Mouse (Mus musculus): ENCODE results near the gene Syne2. TPM values are rescaled to one million over a fixed set of nuclear protein-coding genes. Genes with fewer than 3 reads are reported as not detected.

Syne2 gene
- total and polyA plus RNA-seq, 3 experiments, result 3.9 to 7.5 (median 4.9) TPM

DNA sequence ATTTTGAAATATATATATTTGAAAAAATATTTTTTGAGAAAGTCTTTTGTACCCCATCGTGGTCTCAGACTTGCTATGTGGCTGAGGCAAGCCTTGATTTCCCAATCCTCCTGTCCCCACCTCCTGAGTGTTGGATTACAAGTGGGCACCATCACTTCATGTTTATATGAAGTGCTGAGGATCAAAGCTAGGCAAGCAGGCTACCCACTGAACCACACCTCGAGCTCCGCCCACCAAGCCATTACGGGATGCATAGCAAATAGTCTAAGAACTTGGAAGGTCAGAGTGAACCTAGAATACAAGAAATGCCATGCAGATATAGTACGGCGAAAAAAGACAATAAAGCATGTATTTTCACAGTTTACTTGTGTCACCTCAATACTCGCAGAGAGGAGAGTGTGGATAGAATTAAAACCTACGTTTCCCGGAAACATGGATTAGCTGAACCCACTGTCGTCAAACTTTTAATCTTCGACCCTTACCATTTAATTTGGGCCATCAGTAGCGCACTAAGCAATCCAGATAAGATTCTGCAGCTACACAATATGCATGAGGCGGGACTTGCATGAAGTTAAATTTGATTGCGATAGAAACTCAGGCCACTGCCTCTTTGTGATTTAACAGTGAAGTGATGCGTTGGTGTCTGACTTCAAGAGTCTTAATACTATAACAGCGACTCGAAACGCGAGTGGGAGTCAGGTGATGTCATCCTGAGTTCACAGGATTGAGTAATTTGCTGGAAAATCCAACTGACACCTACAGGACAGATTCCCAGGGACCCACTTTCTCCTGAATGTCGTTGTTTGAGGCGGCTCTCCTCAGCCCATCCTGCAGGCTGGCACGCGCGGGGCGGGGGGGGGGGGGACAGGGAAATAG lies 715 bp upstream of the Syne2 start:
- Histone ChIP-seq H3K4me3 (replicated peaks in 1 of 3; ENCODE audit: low read depth in 2 of 3, low read length in 2 of 3, poor library complexity in 1 of 3) (no peak overlapping the region), H3K27ac (ENCODE audit: insufficient read depth, low read depth) (no peak overlapping the region), H3K36me3 (replicated peaks in 1 of 2; ENCODE audit: control insufficient read depth in 1 of 2, insufficient read depth in 1 of 2, low read length in 1 of 2) (no peaks in the 10 kb centered on the region), H3K27me3 (replicated peaks) (peaks cover 19% of the 10 kb centered on the region), H3K79me2 (replicated peaks; ENCODE audit: control insufficient read depth, extremely low read depth, insufficient read depth, poor library complexity, severe bottlenecking) (no peaks in the 10 kb centered on the region), H3K9me3 (replicated peaks; ENCODE audit: low read length) (no peaks in the 10 kb centered on the region), H3K9ac (ENCODE audit: insufficient read depth, low read depth) (no peak overlapping the region), H3K4me2 (ENCODE audit: insufficient read depth, low read depth, poor library complexity, severe bottlenecking) (peak overlapping the region; percentile 79), H3K4me1 (ENCODE audit: control insufficient read depth in 1 of 2, insufficient read depth in 2 of 2) (peaks cover 0 to 9% of the 10 kb centered on the region in 2 experiments; a peak in 2 of 4 replicates)
- TF ChIP-seq IRF4 (IDR thresholded peaks at IDR 0.05; ENCODE audit: low read depth, low read length), result no peak
- no peak for TF ChIP-seq USF1 (IDR thresholded peaks at IDR 0.05; ENCODE audit: low read depth, low read length)
- no peak for TF ChIP-seq TCF12 (IDR thresholded peaks at IDR 0.05; ENCODE audit: low read depth, low read length)
- in situ Hi-C loops (cut with MboI; ENCODE audit: low pct_ligation_motif_present, low pct_unique_long_range_greater_than_20kb, low sequenced_read_pairs) (no loop called here), dilution Hi-C loops (cut with MboI; ENCODE audit: extremely low pct_ligation_motif_present, extremely low pct_unique_long_range_greater_than_20kb, low sequenced_read_pairs) (no loop called here)
- DNase-seq (ENCODE audit: extremely low read depth), result no peak

DNA sequence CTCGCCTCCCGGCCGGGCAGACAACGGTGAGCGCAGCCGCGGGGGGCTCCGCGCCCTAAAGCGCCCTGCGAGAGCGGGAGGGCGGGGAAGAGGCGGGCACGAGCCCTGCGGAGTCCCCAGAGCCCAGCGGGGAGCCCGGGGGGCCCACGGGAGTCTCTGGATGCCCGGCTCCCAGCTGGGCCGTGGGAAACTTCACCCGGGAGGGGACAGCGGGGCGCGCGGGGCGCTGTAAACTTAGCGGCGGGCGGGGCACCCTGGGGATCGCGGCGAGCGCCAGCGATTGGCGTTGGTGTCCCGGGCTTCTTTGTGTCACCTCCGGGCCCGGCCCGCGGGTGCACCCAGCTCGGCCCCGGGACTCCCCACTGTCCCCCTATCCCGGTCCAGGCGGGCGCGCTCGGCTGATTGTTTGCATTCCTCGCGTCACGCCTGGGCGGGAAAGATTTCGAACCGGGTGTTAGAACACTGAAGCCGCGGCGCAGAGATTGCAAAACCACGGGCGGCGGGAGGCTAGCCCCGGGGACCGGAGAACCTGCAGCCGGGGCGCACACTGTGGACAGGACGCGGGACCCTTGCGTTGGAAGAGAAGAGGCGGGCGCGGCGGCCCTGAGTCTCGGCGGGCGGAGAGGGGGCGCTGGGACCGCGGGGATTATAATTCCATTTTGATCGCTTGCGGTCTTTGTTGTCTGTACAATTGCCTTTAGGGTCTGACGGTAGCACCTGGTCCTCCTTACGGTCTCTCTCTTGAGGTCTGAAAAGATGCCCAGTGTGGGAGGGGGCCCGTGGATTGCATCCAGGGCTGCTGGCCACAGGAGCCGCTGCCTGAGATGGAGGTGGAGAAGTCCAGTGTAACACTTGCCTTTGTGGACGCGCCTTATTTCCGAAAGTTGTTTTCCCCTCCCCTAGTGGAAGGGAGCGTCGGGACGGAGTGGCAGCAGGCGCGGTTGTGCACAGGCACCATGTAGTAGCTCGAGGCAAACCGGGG lies 810 bp downstream of the Syne2 start:
- Histone ChIP-seq H3K9ac (ENCODE audit: insufficient read depth, low read depth) (peak overlapping the region; percentile 34; the same call in 1 of the 2 replicates), H3K79me2 (replicated peaks; ENCODE audit: control insufficient read depth, extremely low read depth, insufficient read depth, poor library complexity, severe bottlenecking) (no peaks in the 10 kb centered on the region), H3K9me3 (replicated peaks; ENCODE audit: low read length) (no peaks in the 10 kb centered on the region), H3K4me1 (ENCODE audit: control insufficient read depth in 1 of 2, insufficient read depth in 2 of 2) (peaks cover 0 to 9% of the 10 kb centered on the region in 2 experiments; a peak in 2 of 4 replicates), H3K27me3 (replicated peaks) (peaks cover 17% of the 10 kb centered on the region), H3K4me3 (replicated peaks in 1 of 3; ENCODE audit: low read depth in 2 of 3, low read length in 2 of 3, poor library complexity in 1 of 3) (peak overlapping the region; percentile 34 to 76 (median 66)), H3K36me3 (replicated peaks in 1 of 2; ENCODE audit: control insufficient read depth in 1 of 2, insufficient read depth in 1 of 2, low read length in 1 of 2) (no peaks in the 10 kb centered on the region), H3K27ac (ENCODE audit: insufficient read depth, low read depth) (no peak overlapping the region), H3K4me2 (ENCODE audit: insufficient read depth, low read depth, poor library complexity, severe bottlenecking) (peak overlapping the region; percentile 79)
- no peak for DNase-seq (ENCODE audit: extremely low read depth)
- dilution Hi-C loops (cut with MboI; ENCODE audit: extremely low pct_ligation_motif_present, extremely low pct_unique_long_range_greater_than_20kb, low sequenced_read_pairs) (no loop called here), in situ Hi-C loops (cut with MboI; ENCODE audit: low pct_ligation_motif_present, low pct_unique_long_range_greater_than_20kb, low sequenced_read_pairs) (no loop called here)
- TF ChIP-seq ZKSCAN1 (IDR thresholded peaks at IDR 0.05; ENCODE audit: borderline replicate concordance, low read depth, low read length), result no peak
- TF ChIP-seq ZMIZ1 (IDR thresholded peaks at IDR 0.05; ENCODE audit: low read depth, low read length), result no peak
- no peak for TF ChIP-seq JUN (IDR thresholded peaks at IDR 0.05; ENCODE audit: insufficient read depth, low read depth, low read length)
- TF ChIP-seq MAX (IDR thresholded peaks at IDR 0.05; ENCODE audit: low read length), result no peak
- TF ChIP-seq HCFC1 (IDR thresholded peaks at IDR 0.05; ENCODE audit: low read depth, low read length), result no peak
- TF ChIP-seq TCF12 (IDR thresholded peaks at IDR 0.05; ENCODE audit: low read depth, low read length), result no peak
- TF ChIP-seq PAX5 (IDR thresholded peaks at IDR 0.05; ENCODE audit: low read length), result no peak

Data from CH12.LX (cell line).